Mouse (Mus musculus): ENCODE measurements at regions not wholly inside any gene's neighbourhood (a gene's known extent, or its start where the extent isn't known, plus 50 kb on each side); places are given as distances from the start of the nearest gene placed in this dataset.

DNA sequence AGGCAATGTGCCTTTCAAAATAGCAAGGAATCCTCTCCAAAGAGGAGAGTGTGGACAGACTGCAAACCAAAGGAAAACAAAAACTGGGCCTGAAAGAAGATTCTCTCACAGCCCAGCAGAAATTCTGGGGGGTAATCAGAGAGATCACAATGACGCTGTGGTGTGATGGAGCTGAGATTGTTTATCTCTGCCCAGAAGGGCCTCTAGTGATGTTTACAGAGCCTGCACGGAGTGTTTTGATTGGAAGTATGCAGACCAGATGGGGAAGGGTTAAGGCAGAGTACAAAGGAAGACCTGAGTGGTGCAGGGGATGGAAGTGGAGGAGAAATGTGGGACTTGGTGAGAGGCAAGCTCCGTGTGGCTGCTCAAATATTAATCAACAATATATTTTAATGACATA lies 593.1 kb upstream of the Cdh11 start:
- no peak for TF ChIP-seq CTCF (IDR thresholded peaks at IDR 0.05; ENCODE audit: borderline replicate concordance, insufficient read depth, low read depth, low read length)
- no peak for TF ChIP-seq POLR2A (IDR thresholded peaks at IDR 0.05; ENCODE audit: borderline replicate concordance, insufficient read depth, low read length)
